Mouse (Mus musculus) MEL (cell line): ENCODE measurements around the gene Tspan13. TPM values are rescaled to one million over a fixed set of nuclear protein-coding genes. Genes with fewer than 3 reads are reported as not detected.
A peak's percentile ranks its signal among the peaks of the same experiment; 100 is the strongest.

ENCODE experiments used
- DNase-seq: peaks from one replicate; pipeline ENCODE4 v3.0.0; 2011; ENCODE audit warnings: low read depth, low spot score
- H3K27ac ChIP-seq: 2 replicates; pipeline ENCODE4 v1.5.1; 2012; ENCODE audit warnings: low read depth, mild to moderate bottlenecking, control low read depth, low read length, moderate library complexity; ENCODE audit not compliant: control insufficient read depth
- H3K27me3 ChIP-seq, 2 experiments: fragments of 150-350 bp in 1 of 2; sonication (generic) in 1 of 2; 2 replicates each; pipeline ENCODE4 v1.6.1; 2012; ENCODE audit warnings: low read length in 2 of 2, mild to moderate bottlenecking in 2 of 2, improper control_type of control experiment in 1 of 2, moderate library complexity in 1 of 2; ENCODE audit not compliant: insufficient read depth in 2 of 2, control insufficient read depth in 1 of 2
- H3K36me3 ChIP-seq, 2 experiments: 2 replicates each; pipeline ENCODE4 v1.6.1; 2012 to 2014; ENCODE audit warnings: low read length in 2 of 2, improper control_type of control experiment in 1 of 2, inconsistent platforms in 1 of 2, mild to moderate bottlenecking in 1 of 2; ENCODE audit not compliant: insufficient read depth in 2 of 2, control insufficient read depth in 1 of 2
- H3K4me1 ChIP-seq, 2 experiments: fragments of 150-350 bp in 1 of 2; sonication (generic) in 1 of 2; 2 replicates each; pipeline ENCODE4 v1.6.1; 2012; ENCODE audit warnings: low read length in 2 of 2, improper control_type of control experiment in 1 of 2, mild to moderate bottlenecking in 1 of 2; ENCODE audit not compliant: insufficient read depth in 2 of 2, control insufficient read depth in 1 of 2
- H3K4me3 ChIP-seq, 2 experiments: fragments of 150-350 bp in 1 of 2; sonication (generic) in 1 of 2; 2 replicates each; pipeline ENCODE4 v1.5.1; 2012; ENCODE audit warnings: low read depth in 2 of 2, low read length in 2 of 2, mild to moderate bottlenecking in 2 of 2, moderate library complexity in 2 of 2, control low read depth in 1 of 2, improper control_type of control experiment in 1 of 2; ENCODE audit not compliant: control insufficient read depth in 1 of 2, insufficient read depth in 1 of 2
- H3K79me2 ChIP-seq: 2 replicates; pipeline ENCODE4 v1.6.1; 2012; ENCODE audit warnings: mild to moderate bottlenecking, low read length, moderate library complexity; ENCODE audit not compliant: control insufficient read depth, poor library complexity, insufficient read depth
- H3K9ac ChIP-seq: 2 replicates; pipeline ENCODE4 v1.6.1; 2012; ENCODE audit warnings: low read depth, mild to moderate bottlenecking, control low read depth, low read length, moderate library complexity; ENCODE audit not compliant: control insufficient read depth, poor library complexity, severe bottlenecking
- H3K9me3 ChIP-seq: fragments of 150-350 bp; sonication (generic); replicated peaks from 2 replicates; pipeline ENCODE4 v1.6.1; 2012; ENCODE audit warnings: mild to moderate bottlenecking, low read length, improper control_type of control experiment, moderate library complexity; ENCODE audit not compliant: insufficient read depth
- BHLHE40 ChIP-seq: IDR thresholded peaks from 2 replicates; pipeline ENCODE4 v1.6.1; 2012; ENCODE audit warnings: low read depth, mild to moderate bottlenecking, inconsistent platforms, low read length, improper control_type of control experiment, borderline replicate concordance
- CHD1 ChIP-seq: IDR thresholded peaks from 2 replicates; pipeline ENCODE4 v1.6.1; 2012; ENCODE audit warnings: low read depth, mild to moderate bottlenecking, inconsistent platforms, low read length, improper control_type of control experiment
- CHD2 ChIP-seq: IDR thresholded peaks from 2 replicates; pipeline ENCODE4 v1.6.1; 2011; ENCODE audit warnings: low read length, improper control_type of control experiment
- CTCF ChIP-seq, 3 experiments: IDR thresholded peaks in 2 of 3; conservative IDR thresholded peaks in 1 of 3; 2 replicates each; pipeline ENCODE4 v1.5.1; 2011 to 2012; ENCODE audit warnings: low read length in 3 of 3, low read depth in 2 of 3, mild to moderate bottlenecking in 2 of 3, improper control_type of control experiment in 1 of 3, inconsistent platforms in 1 of 3, mixed read lengths in 1 of 3, moderate library complexity in 1 of 3; ENCODE audit not compliant: control insufficient read depth in 1 of 3, insufficient read depth in 1 of 3, poor library complexity in 1 of 3, severe bottlenecking in 1 of 3
- E2F4 ChIP-seq: IDR thresholded peaks from 2 replicates; pipeline ENCODE4 v1.6.1; 2011; ENCODE audit warnings: low read depth, low read length, improper control_type of control experiment, borderline replicate concordance
- ELF1 ChIP-seq: IDR thresholded peaks from 2 replicates; pipeline ENCODE4 v1.6.1; 2014; ENCODE audit warnings: low read depth, mild to moderate bottlenecking, inconsistent platforms, low read length, improper control_type of control experiment, moderate library complexity
- EP300 ChIP-seq, 2 experiments: IDR thresholded peaks; 2 replicates each; pipeline ENCODE4 v1.6.1; 2011; ENCODE audit warnings: improper control_type of control experiment in 2 of 2, low read length in 2 of 2, low read depth in 1 of 2, mild to moderate bottlenecking in 1 of 2
- ETS1 ChIP-seq: IDR thresholded peaks from 2 replicates; pipeline ENCODE4 v1.6.1; 2012; ENCODE audit warnings: low read depth, mild to moderate bottlenecking, inconsistent platforms, low read length, improper control_type of control experiment, moderate library complexity
- GABPA ChIP-seq: IDR thresholded peaks from 2 replicates; pipeline ENCODE4 v1.6.1; 2012; ENCODE audit warnings: low read depth, mild to moderate bottlenecking, inconsistent platforms, low read length, improper control_type of control experiment, moderate library complexity
- GATA1 ChIP-seq: IDR thresholded peaks from 2 replicates; pipeline ENCODE4 v1.6.1; 2011; ENCODE audit warnings: low read depth, low read length, improper control_type of control experiment
- JUND ChIP-seq: IDR thresholded peaks from 2 replicates; pipeline ENCODE4 v1.6.1; 2011; ENCODE audit warnings: low read depth, mild to moderate bottlenecking, improper control_type of control experiment, low read length
- KAT2A ChIP-seq: conservative IDR thresholded peaks from 2 replicates; pipeline ENCODE4 v1.6.1; 2012; ENCODE audit warnings: low read depth, low read length, improper control_type of control experiment, inconsistent platforms
- MAFK ChIP-seq: IDR thresholded peaks from 2 replicates; pipeline ENCODE4 v1.6.1; 2011; ENCODE audit warnings: low read depth, mild to moderate bottlenecking, low read length, improper control_type of control experiment, borderline replicate concordance
- MAX ChIP-seq: IDR thresholded peaks from 2 replicates; pipeline ENCODE4 v1.6.1; 2011; ENCODE audit warnings: low read length, improper control_type of control experiment
- MAZ ChIP-seq: IDR thresholded peaks from 2 replicates; pipeline ENCODE4 v1.6.1; 2012; ENCODE audit warnings: low read depth, mild to moderate bottlenecking, inconsistent platforms, low read length, improper control_type of control experiment
- MEF2A ChIP-seq: IDR thresholded peaks from 2 replicates; pipeline ENCODE4 v1.6.1; 2014; ENCODE audit warnings: low read depth, mild to moderate bottlenecking, inconsistent platforms, low read length, improper control_type of control experiment; ENCODE audit not compliant: poor library complexity, insufficient replicate concordance, severe bottlenecking; ENCODE audit errors: extremely low read depth
- MYB ChIP-seq: IDR thresholded peaks from 2 replicates; pipeline ENCODE4 v1.6.1; 2011; ENCODE audit warnings: mild to moderate bottlenecking, low read depth, low read length, improper control_type of control experiment
- MYC ChIP-seq: IDR thresholded peaks from 2 replicates; pipeline ENCODE4 v1.6.1; 2011; ENCODE audit warnings: low read depth, mild to moderate bottlenecking, low read length, improper control_type of control experiment, moderate library complexity
- NRF1 ChIP-seq: IDR thresholded peaks from 2 replicates; pipeline ENCODE4 v1.6.1; 2014; ENCODE audit warnings: low read depth, mild to moderate bottlenecking, inconsistent platforms, low read length, improper control_type of control experiment, moderate library complexity; ENCODE audit not compliant: poor library complexity, insufficient read depth, severe bottlenecking
- POLR2A ChIP-seq, 2 experiments: IDR thresholded peaks; 2 replicates each; pipeline ENCODE4 v1.6.1; 2011 to 2012; ENCODE audit warnings: low read length in 2 of 2, mild to moderate bottlenecking in 2 of 2, control low read depth in 1 of 2, improper control_type of control experiment in 1 of 2, low read depth in 1 of 2, moderate library complexity in 1 of 2; ENCODE audit not compliant: control insufficient read depth in 1 of 2, insufficient read depth in 1 of 2, poor library complexity in 1 of 2
- RAD21 ChIP-seq: IDR thresholded peaks from 2 replicates; pipeline ENCODE4 v1.6.1; 2011; ENCODE audit warnings: mild to moderate bottlenecking, low read depth, low read length, improper control_type of control experiment
- RCOR1 ChIP-seq: IDR thresholded peaks from 2 replicates; pipeline ENCODE4 v1.6.1; 2012; ENCODE audit warnings: low read depth, mild to moderate bottlenecking, inconsistent platforms, low read length, improper control_type of control experiment
- SIN3A ChIP-seq: IDR thresholded peaks from 2 replicates; pipeline ENCODE4 v1.6.1; 2012; ENCODE audit warnings: low read length, improper control_type of control experiment, inconsistent platforms
- SMC3 ChIP-seq: IDR thresholded peaks from 2 replicates; pipeline ENCODE4 v1.6.1; 2011; ENCODE audit warnings: low read depth, low read length, improper control_type of control experiment
- TAL1 ChIP-seq: IDR thresholded peaks from 2 replicates; pipeline ENCODE4 v1.6.1; 2012; ENCODE audit warnings: mild to moderate bottlenecking, inconsistent platforms, low read length, moderate library complexity, mixed read lengths
- TBP ChIP-seq: IDR thresholded peaks from 2 replicates; pipeline ENCODE4 v1.8.0; 2011; ENCODE audit warnings: low read depth, low read length, improper control_type of control experiment
- TCF12 ChIP-seq: IDR thresholded peaks from 2 replicates; pipeline ENCODE4 v1.6.1; 2014; ENCODE audit warnings: low read depth, mild to moderate bottlenecking, inconsistent platforms, low read length, improper control_type of control experiment, moderate library complexity
- UBTF ChIP-seq: IDR thresholded peaks from 2 replicates; pipeline ENCODE4 v1.6.1; 2012; ENCODE audit warnings: low read depth, mild to moderate bottlenecking, inconsistent platforms, low read length, improper control_type of control experiment, moderate library complexity, borderline replicate concordance; ENCODE audit not compliant: insufficient read depth
- USF2 ChIP-seq, 2 experiments: IDR thresholded peaks; 2 replicates each; pipeline ENCODE4 v1.6.1; 2011 to 2012; ENCODE audit warnings: improper control_type of control experiment in 2 of 2, low read length in 2 of 2, borderline replicate concordance in 1 of 2, inconsistent platforms in 1 of 2, low read depth in 1 of 2, mild to moderate bottlenecking in 1 of 2; ENCODE audit not compliant: insufficient read depth in 1 of 2
- ZKSCAN1 ChIP-seq: IDR thresholded peaks from 2 replicates; pipeline ENCODE4 v1.6.1; 2012; ENCODE audit warnings: low read depth, mild to moderate bottlenecking, inconsistent platforms, low read length, improper control_type of control experiment, moderate library complexity
- ZMIZ1 ChIP-seq: IDR thresholded peaks from 2 replicates; pipeline ENCODE4 v1.6.1; 2012; ENCODE audit warnings: low read depth, mild to moderate bottlenecking, inconsistent platforms, low read length, improper control_type of control experiment, moderate library complexity
- ZNF384 ChIP-seq: IDR thresholded peaks from 2 replicates; pipeline ENCODE4 v1.6.1; 2012; ENCODE audit warnings: low read depth, mild to moderate bottlenecking, inconsistent platforms, low read length, improper control_type of control experiment
- polyA plus RNA-seq, 2 experiments: library from polyadenylated mRNA; stranded (reverse) in 1 of 2; unstranded in 1 of 2; fragments of >175 nt in 1 of 2; fragments of >200 nt in 1 of 2; gene quantifications; 2 replicates each; pipeline versions ENCODE4 v1.2.1 to v1.2.4; 2012; ENCODE audit warnings: low replicate concordance in 2 of 2, low read depth in 1 of 2; ENCODE audit not compliant: insufficient read length in 2 of 2, insufficient read depth in 1 of 2, missing spikeins in 1 of 2
- total RNA-seq: library from RNA; depleted of rRNA; stranded (reverse); fragments of 300-350 nt; gene quantifications from 2 replicates; pipeline ENCODE4 v1.2.3, GENCODE M21; 2012

Tspan13 gene
- total and polyA plus RNA-seq, 3 experiments, result 23.0 to 37.5 TPM; not detected in 1

- TF ChIP-seq MEF2A (no peak), GABPA (no peak), JUND (no peak), POLR2A (IDR thresholded peaks at IDR 0.05; ENCODE audit: control insufficient read depth in 1 of 2, insufficient read depth in 1 of 2, low read depth in 1 of 2, low read length in 2 of 2, poor library complexity in 1 of 2) (no peak), ETS1 (0 out of 2 replicates have a peak, but pooled peaks have one; percentile 29), MYC (no peak), KAT2A (no peak), RAD21 (no peak), CHD1 (no peak), MAFK (no peak), ELF1 (no peak), TAL1 (peak; percentile 40; the same call in 1 of the 2 replicates), MYB (no peak), SMC3 (no peak; the same call in 1 of the 2 replicates), ZMIZ1 (no peak), NRF1 (no peak), CTCF (IDR thresholded peaks at IDR 0.05 in 2 of 3, conservative IDR thresholded peaks at IDR 0.05 in 1 of 3; ENCODE audit: control insufficient read depth in 1 of 3, insufficient read depth in 1 of 3, low read depth in 2 of 3, low read length in 3 of 3, poor library complexity in 1 of 3, severe bottlenecking in 1 of 3) (no peak), ZKSCAN1 (no peak), E2F4 (no peak), TCF12 (peak; percentile 83), RCOR1 (peak; percentile 57; the same call in 1 of the 2 replicates), UBTF (no peak), CHD2 (no peak), ZNF384 (no peak), BHLHE40 (no peak), MAX (no peak), USF2 (IDR thresholded peaks at IDR 0.05; ENCODE audit: borderline replicate concordance in 1 of 2, insufficient read depth in 1 of 2, low read depth in 1 of 2, low read length in 2 of 2) (no peak), TBP (no peak), GATA1 (peak; percentile 68), SIN3A (no peak), MAZ (no peak), EP300 (IDR thresholded peaks at IDR 0.05; ENCODE audit: low read depth in 1 of 2, low read length in 2 of 2) (peak; percentile 40 to 67; a peak in 3 of 4 replicates)
- Histone ChIP-seq H3K4me3 (no peak overlapping the region), H3K27ac (no peak overlapping the region), H3K36me3 (0 out of 4 replicates have a peak, but pooled peaks cover 0 to 6% of the 10 kb centered on the region in 2 experiments), H3K9ac (no peak overlapping the region), H3K79me2 (no peaks in the 10 kb centered on the region), H3K9me3 (no peaks in the 10 kb centered on the region), H3K27me3 (no peaks in the 10 kb centered on the region; a peak in 1 of 4 replicates), H3K4me1 (peaks cover 0 to 4% of the 10 kb centered on the region in 2 experiments; a peak in 1 of 4 replicates)
- peak; percentile 54 for DNase-seq
Measured at GRCm38 (mm10) chr12:36088804-36089203, 46.5 kb upstream of the Tspan13 start.
